ENCODE assay signal across 8 mouse cellular contexts in the genomic region with DNA sequence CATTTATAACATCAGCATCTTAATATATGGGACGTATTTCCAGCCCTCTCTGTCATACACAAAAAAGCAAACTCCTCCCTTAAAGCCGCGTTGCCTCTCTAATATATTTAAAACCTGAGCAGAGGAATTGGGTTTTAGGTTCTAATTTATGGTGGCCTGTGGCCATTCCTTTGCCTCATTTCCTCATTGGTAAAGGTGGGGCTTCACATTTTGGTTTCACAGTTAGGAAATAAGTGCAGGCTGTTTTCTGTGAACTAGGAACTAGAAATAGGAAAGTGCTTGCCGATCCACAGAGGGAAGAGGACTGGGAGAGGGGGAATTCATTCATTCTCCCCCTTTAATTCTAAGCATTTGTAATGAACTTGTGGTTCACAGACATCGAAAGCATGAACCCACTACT. TPM values are rescaled to one million over a fixed set of nuclear protein-coding genes. Genes with fewer than 3 reads are reported as not detected.
DNase-seq lines count a peak whose midpoint lies in the region; ATAC-seq and TF ChIP-seq lines count a peak whose summit lies in the region.

No protein-coding gene starts in this region.

- peaks cover 62% of the 10 kb centered on the region for H3K79me2 ChIP-seq in myocyte (ENCODE audit: control insufficient read depth, insufficient read depth)

- H3ac ChIP-seq in myocyte (ENCODE audit: control insufficient read depth, insufficient read length): no peak overlapping the region

- no peaks in the 10 kb centered on the region for H3K9me3 ChIP-seq in embryonic facial prominence, embryonic 12.5 days
- H3K9me3 ChIP-seq in intestine, postnatal 0 days (ENCODE audit: control insufficient read depth): no peaks in the 10 kb centered on the region

- peaks cover 32% of the 10 kb centered on the region for H3K4me1 ChIP-seq in embryonic facial prominence, embryonic 12.5 days
- peaks cover 18% of the 10 kb centered on the region for H3K4me1 ChIP-seq in intestine, postnatal 0 days (replicated peaks; ENCODE audit: control insufficient read depth, insufficient read depth, low read length)

- WGBS in embryonic facial prominence, embryonic 12.5 days: 38% methylated on average over 5 of the region's 5 CpGs
- WGBS in intestine, postnatal 0 days: 10% methylated on average over 5 of the region's 5 CpGs

- H3K4me3 ChIP-seq in left cerebral cortex, adult 2 months: peak overlapping the region; percentile 85
- H3K4me3 ChIP-seq in embryonic facial prominence, embryonic 12.5 days: peak overlapping the region; percentile 87
- peak overlapping the region; percentile 100 for H3K4me3 ChIP-seq in intestine, postnatal 0 days (ENCODE audit: low read depth, low read length)
- H3K4me3 ChIP-seq in myocyte: peak overlapping the region; percentile 98

- DNase-seq in left cerebral cortex, adult 2 months (ENCODE audit: extremely low spot score in 1 of 2, low spot score in 2 of 2): no peak
- DNase-seq in left cerebral cortex, adult 9 months (ENCODE audit: low spot score in 2 of 2): no peak
- DNase-seq in spleen, postnatal 14 days (ENCODE audit: low spot score in 2 of 2): no peak
- no peak for DNase-seq in ovary, adult 18-20 months (ENCODE audit: low spot score)
- no peak for DNase-seq in layer of hippocampus, postnatal 25 days (ENCODE audit: extremely low spot score in 1 of 2, low spot score in 1 of 2)

- no peaks in the 10 kb centered on the region for H3K36me3 ChIP-seq in embryonic facial prominence, embryonic 12.5 days
- no peaks in the 10 kb centered on the region for H3K36me3 ChIP-seq in intestine, postnatal 0 days (ENCODE audit: control insufficient read depth, insufficient read depth)
- no peaks in the 10 kb centered on the region for H3K36me3 ChIP-seq in myocyte (ENCODE audit: control insufficient read depth, insufficient read depth)

- intact Hi-C loops in left cerebral cortex, adult 2 months (cut with DNase I): loop anchor here (5.0 kb wide), 1 partner anchor 155 kb away; a partner anchor contains a TSS

- TF ChIP-seq CTCF in left cerebral cortex, adult 2 months (IDR thresholded peaks at IDR 0.05): no peak
- no peak for TF ChIP-seq CTCF in intestine, postnatal 0 days (IDR thresholded peaks at IDR 0.05; ENCODE audit: low read depth)

- H3K27me3 ChIP-seq in embryonic facial prominence, embryonic 12.5 days: no peaks in the 10 kb centered on the region
- no peaks in the 10 kb centered on the region for H3K27me3 ChIP-seq in intestine, postnatal 0 days (replicated peaks; ENCODE audit: control insufficient read depth, insufficient read depth, low read length)
- H3K27me3 ChIP-seq in myocyte (ENCODE audit: control insufficient read depth, insufficient read depth, insufficient read length): no peaks in the 10 kb centered on the region

- peak overlapping the region; percentile 79 for H3K4me2 ChIP-seq in embryonic facial prominence, embryonic 12.5 days (replicated peaks)
- peak overlapping the region; percentile 67 for H3K4me2 ChIP-seq in intestine, postnatal 0 days (replicated peaks; ENCODE audit: low read depth)
- peak overlapping the region; percentile 92 for H3K4me2 ChIP-seq in myocyte (ENCODE audit: low read depth)

- H3K9ac ChIP-seq in embryonic facial prominence, embryonic 12.5 days: peak overlapping the region; percentile 83
- H3K9ac ChIP-seq in intestine, postnatal 0 days (ENCODE audit: low read depth, low read length): peak overlapping the region; percentile 97

- no peak for TF ChIP-seq POLR2A in myocyte (IDR thresholded peaks at IDR 0.05; ENCODE audit: insufficient read length, low read depth)

- no peak for ATAC-seq in embryonic facial prominence, embryonic 12.5 days (ENCODE audit: insufficient number of reproducible peaks, insufficient read depth, low FRiP score, low TSS enrichment)
- ATAC-seq in intestine, postnatal 0 days: no peak

- H3K27ac ChIP-seq in left cerebral cortex, adult 2 months: peak overlapping the region; percentile 98
- no peak overlapping the region for H3K27ac ChIP-seq in embryonic facial prominence, embryonic 12.5 days
- no peak overlapping the region for H3K27ac ChIP-seq in intestine, postnatal 0 days (ENCODE audit: low read depth, low read length)

TF ChIP-seq in myocyte, 11 proteins besides CTCF, POLR2A, EP300 and RAD21:
- TF ChIP-seq E2F4 (IDR thresholded peaks at IDR 0.05; ENCODE audit: insufficient read depth) (no peak), MYOD1 (IDR thresholded peaks at IDR 0.05; ENCODE audit: control insufficient read depth in 1 of 3, insufficient read length in 2 of 3, low read depth in 2 of 3) (no peak), CEBPB (IDR thresholded peaks at IDR 0.05; ENCODE audit: insufficient read depth, poor library complexity, severe bottlenecking) (no peak), REST (IDR thresholded peaks at IDR 0.05; ENCODE audit: insufficient read depth, insufficient read length) (no peak), SRF (IDR thresholded peaks at IDR 0.05; ENCODE audit: control insufficient read depth, insufficient read length, low read depth) (no peak), MAX (IDR thresholded peaks at IDR 0.05; ENCODE audit: low read depth) (no peak), USF1 (IDR thresholded peaks at IDR 0.05; ENCODE audit: low read depth) (no peak)

RNA-seq across cellular contexts. Expression of a gene that starts 1.8 kb away (rescaled TPM):
- total RNA-seq in left cerebral cortex, adult 2 months (2021): 100 to 1,000 TPM; 249 to 278 TPM
- polyA plus RNA-seq in embryonic facial prominence, embryonic 12.5 days (2016; fragmentation: Nextera tagmentation; extraction: Ambion mirVana): 378 and 381 TPM in 2 replicates
- 528 and 529 TPM in 2 replicates for polyA plus RNA-seq in intestine, postnatal 0 days (2015; fragmentation: Nextera tagmentation; extraction: Ambion mirVana)
- 214 TPM for polyA plus RNA-seq in myocyte (2012; fragmentation: generic; extraction: Trizol)
- total RNA-seq in layer of hippocampus, postnatal 25 days (2021): 100 to 1,000 TPM; 404 to 421 TPM

RNA-seq across cellular contexts. Expression of a gene that starts 40.7 kb away (rescaled TPM):
- total RNA-seq in left cerebral cortex, adult 2 months (2021): not detected
- not detected in 2 replicates for polyA plus RNA-seq in embryonic facial prominence, embryonic 12.5 days (2016; fragmentation: Nextera tagmentation; extraction: Ambion mirVana)
- 0.78 and 0.93 TPM in 2 replicates for polyA plus RNA-seq in intestine, postnatal 0 days (2015; fragmentation: Nextera tagmentation; extraction: Ambion mirVana)
- polyA plus RNA-seq in myocyte (2012; fragmentation: generic; extraction: Trizol): 0.14 TPM
- total RNA-seq in layer of hippocampus, postnatal 25 days (2021): not detected

RNA-seq across cellular contexts. Expression of a gene that starts 43.2 kb away (rescaled TPM):
- not detected for total RNA-seq in left cerebral cortex, adult 2 months (2021)
- not detected in 2 replicates for polyA plus RNA-seq in embryonic facial prominence, embryonic 12.5 days (2016; fragmentation: Nextera tagmentation; extraction: Ambion mirVana)
- polyA plus RNA-seq in intestine, postnatal 0 days (2015; fragmentation: Nextera tagmentation; extraction: Ambion mirVana): not detected in 2 replicates
- not detected for polyA plus RNA-seq in myocyte (2012; fragmentation: generic; extraction: Trizol)
- not detected for total RNA-seq in layer of hippocampus, postnatal 25 days (2021)

RNA-seq across cellular contexts. Expression of a gene that starts 46.9 kb away (rescaled TPM):
- total RNA-seq in left cerebral cortex, adult 2 months (2021): 100 to 1,000 TPM; 140 to 143 TPM
- 211 and 213 TPM in 2 replicates for polyA plus RNA-seq in embryonic facial prominence, embryonic 12.5 days (2016; fragmentation: Nextera tagmentation; extraction: Ambion mirVana)
- polyA plus RNA-seq in intestine, postnatal 0 days (2015; fragmentation: Nextera tagmentation; extraction: Ambion mirVana): 130 and 136 TPM in 2 replicates
- 199 TPM for polyA plus RNA-seq in myocyte (2012; fragmentation: generic; extraction: Trizol)
- 100 to 1,000 TPM; 143 to 156 TPM for total RNA-seq in layer of hippocampus, postnatal 25 days (2021)

RNA-seq across cellular contexts. Expression of a gene that starts 47.1 kb away (rescaled TPM):
- 100 to 1,000 TPM; 155 to 164 TPM for total RNA-seq in left cerebral cortex, adult 2 months (2021)
- polyA plus RNA-seq in embryonic facial prominence, embryonic 12.5 days (2016; fragmentation: Nextera tagmentation; extraction: Ambion mirVana): 106 TPM in 2 replicates
- 103 and 107 TPM in 2 replicates for polyA plus RNA-seq in intestine, postnatal 0 days (2015; fragmentation: Nextera tagmentation; extraction: Ambion mirVana)
- polyA plus RNA-seq in myocyte (2012; fragmentation: generic; extraction: Trizol): 93.7 TPM
- 100 to 1,000 TPM; 192 to 193 TPM for total RNA-seq in layer of hippocampus, postnatal 25 days (2021)
